ENCODE assay signal across 8 mouse cellular contexts in the genomic region with DNA sequence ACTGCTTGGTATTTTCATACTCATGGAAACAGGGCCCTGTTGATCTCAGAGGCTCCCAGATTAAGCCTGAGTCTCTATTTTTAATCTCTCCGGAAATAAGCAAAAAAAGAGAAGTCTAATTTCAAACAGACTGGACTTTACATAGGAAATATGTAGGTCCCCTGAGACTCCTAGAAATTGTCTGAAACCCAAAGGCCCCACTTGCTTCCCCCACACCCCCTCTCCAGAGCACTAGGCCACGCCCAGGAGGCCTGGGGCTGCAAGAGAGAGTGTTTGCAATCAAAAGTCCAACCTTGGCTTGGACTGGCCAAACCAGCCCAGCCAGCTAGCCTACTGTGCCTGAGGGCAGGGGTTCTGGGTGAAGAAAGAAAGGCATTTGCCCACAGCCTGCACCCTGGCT.
DNase-seq lines count a peak whose midpoint lies in the region; ATAC-seq and TF ChIP-seq lines count a peak whose summit lies in the region.

No protein-coding gene starts in this region.

- H3K36me3 ChIP-seq in heart, adult 2 months (ENCODE audit: control insufficient read depth, insufficient read depth, low read length): 0 out of 2 replicates have a peak, but pooled peaks cover 2% of the 10 kb centered on the region
- no peaks in the 10 kb centered on the region for H3K36me3 ChIP-seq in heart, embryonic 12.5 days
- H3K36me3 ChIP-seq in embryonic facial prominence, embryonic 13.5 days: no peaks in the 10 kb centered on the region
- H3K36me3 ChIP-seq in midbrain, embryonic 14.5 days (ENCODE audit: control insufficient read depth, insufficient read depth, low read length): no peaks in the 10 kb centered on the region

- 30% methylated on average over 2 of the region's 2 CpGs for WGBS in heart, adult 2 months
- 62% methylated on average over 2 of the region's 2 CpGs for WGBS in heart, embryonic 12.5 days
- WGBS in embryonic facial prominence, embryonic 13.5 days: 31% methylated on average over 2 of the region's 2 CpGs
- 75% methylated on average over 2 of the region's 2 CpGs for WGBS in midbrain, embryonic 14.5 days

- no peak for ATAC-seq in heart, embryonic 12.5 days (ENCODE audit: insufficient number of reproducible peaks, low FRiP score)
- ATAC-seq in embryonic facial prominence, embryonic 13.5 days (ENCODE audit: insufficient number of reproducible peaks, insufficient read depth, low FRiP score, low TSS enrichment, low read depth): no peak
- no peak for ATAC-seq in midbrain, embryonic 14.5 days (ENCODE audit: low FRiP score, low TSS enrichment)

- H3K4me2 ChIP-seq in heart, embryonic 12.5 days: no peak overlapping the region
- H3K4me2 ChIP-seq in embryonic facial prominence, embryonic 13.5 days: no peak overlapping the region
- no peak overlapping the region for H3K4me2 ChIP-seq in midbrain, embryonic 14.5 days (ENCODE audit: low read length)

- intact Hi-C loops in heart, adult 2 months (cut with DNase I): loop anchor here (5.0 kb wide), 1 partner anchor 59 kb away; no protein-coding TSS in a partner anchor

- H3K4me3 ChIP-seq in heart, adult 2 months: no peak overlapping the region
- H3K4me3 ChIP-seq in heart, embryonic 12.5 days: no peak overlapping the region
- H3K4me3 ChIP-seq in embryonic facial prominence, embryonic 13.5 days: no peak overlapping the region
- no peak overlapping the region for H3K4me3 ChIP-seq in midbrain, embryonic 14.5 days (replicated peaks; ENCODE audit: low read depth, low read length)

- H3K9ac ChIP-seq in heart, adult 2 months (ENCODE audit: low read depth, low read length): peak overlapping the region; percentile 16; the same call in 1 of the 2 replicates
- no peak overlapping the region for H3K9ac ChIP-seq in heart, embryonic 12.5 days
- no peak overlapping the region for H3K9ac ChIP-seq in embryonic facial prominence, embryonic 13.5 days
- no peak overlapping the region for H3K9ac ChIP-seq in midbrain, embryonic 14.5 days (replicated peaks; ENCODE audit: low read length)

- H3K27me3 ChIP-seq in heart, adult 2 months (ENCODE audit: control insufficient read depth, insufficient read depth, low read length): no peaks in the 10 kb centered on the region
- no peaks in the 10 kb centered on the region for H3K27me3 ChIP-seq in heart, embryonic 12.5 days (replicated peaks)
- H3K27me3 ChIP-seq in embryonic facial prominence, embryonic 13.5 days: no peaks in the 10 kb centered on the region
- no peaks in the 10 kb centered on the region for H3K27me3 ChIP-seq in midbrain, embryonic 14.5 days (ENCODE audit: control insufficient read depth, insufficient read depth, low read length)

- no peaks in the 10 kb centered on the region for H3K9me3 ChIP-seq in heart, embryonic 12.5 days (replicated peaks)
- no peaks in the 10 kb centered on the region for H3K9me3 ChIP-seq in embryonic facial prominence, embryonic 13.5 days
- no peaks in the 10 kb centered on the region for H3K9me3 ChIP-seq in midbrain, embryonic 14.5 days (ENCODE audit: control insufficient read depth, low read length)

- no peak for TF ChIP-seq CTCF in heart, adult 2 months (IDR thresholded peaks at IDR 0.05)

- peak overlapping the region; percentile 80 for H3K27ac ChIP-seq in heart, adult 2 months
- no peak overlapping the region for H3K27ac ChIP-seq in heart, embryonic 12.5 days (ENCODE audit: poor library complexity, severe bottlenecking)
- H3K27ac ChIP-seq in embryonic facial prominence, embryonic 13.5 days: peak overlapping the region; percentile 86
- no peak overlapping the region; the same call in 1 of the 2 replicates for H3K27ac ChIP-seq in midbrain, embryonic 14.5 days (replicated peaks; ENCODE audit: low read depth, low read length)

- H3K79me2 ChIP-seq in heart, adult 2 months (replicated peaks; ENCODE audit: control insufficient read depth, insufficient read depth, low read length): no peaks in the 10 kb centered on the region

- peaks cover 23% of the 10 kb centered on the region for H3K4me1 ChIP-seq in heart, adult 2 months (ENCODE audit: control insufficient read depth, insufficient read depth, low read length)
- peaks cover 51% of the 10 kb centered on the region for H3K4me1 ChIP-seq in heart, embryonic 12.5 days (replicated peaks)
- H3K4me1 ChIP-seq in embryonic facial prominence, embryonic 13.5 days: peaks cover 24% of the 10 kb centered on the region
- H3K4me1 ChIP-seq in midbrain, embryonic 14.5 days (ENCODE audit: control insufficient read depth, insufficient read depth, low read length): no peaks in the 10 kb centered on the region

- DNase-seq in heart, adult 2 months: peak; percentile 69 to 71
- peak; percentile 61 to 78 for DNase-seq in kidney, adult 8-10 months
- DNase-seq in lung, postnatal 14 days: peak; percentile 39
- DNase-seq in thymus, postnatal 4 days: no peak
- DNase-seq in yolk sac, embryonic 10.5 days (ENCODE audit: low spot score): no peak
- DNase-seq in midbrain, embryonic 14.5 days: no peak

- TF ChIP-seq EP300 in heart, adult 2 months (IDR thresholded peaks at IDR 0.05; ENCODE audit: insufficient read depth, low read depth, low read length): no peak

- TF ChIP-seq POLR2A in heart, adult 2 months (IDR thresholded peaks at IDR 0.05; ENCODE audit: insufficient read depth, low read depth, low read length): no peak

Comparison
In these comparisons a context has a peak if more than half of its experiments do, and no peak if none do; other contexts are left out.
1. H3K27ac ChIP-seq: peak in heart, adult 2 months (single experiment) and embryonic facial prominence, embryonic 13.5 days (single experiment); none in heart, embryonic 12.5 days (single experiment) and midbrain, embryonic 14.5 days (single experiment).
2. DNase-seq: peak in heart, adult 2 months (2 of 2), kidney, adult 8-10 months (2 of 2) and lung, postnatal 14 days (single experiment); none in thymus, postnatal 4 days (single experiment), yolk sac, embryonic 10.5 days (single experiment) and midbrain, embryonic 14.5 days (single experiment).